Mouse (Mus musculus) lung, postnatal 36 days (tissue): ENCODE results near the gene Plcxd1.
A peak's percentile ranks its signal among the peaks of the same experiment; 100 is the strongest.
"Not testable (repeated sequence)": the region's sequence is repeated elsewhere in the genome, so short reads cannot be mapped to it uniquely, and the experiment has no call there.

Source experiments
- DNase-seq: peaks from one replicate; pipeline ENCODE4 v3.0.0; 2022; ENCODE audit warnings: mixed read lengths

The Plcxd1 gene

DNA sequence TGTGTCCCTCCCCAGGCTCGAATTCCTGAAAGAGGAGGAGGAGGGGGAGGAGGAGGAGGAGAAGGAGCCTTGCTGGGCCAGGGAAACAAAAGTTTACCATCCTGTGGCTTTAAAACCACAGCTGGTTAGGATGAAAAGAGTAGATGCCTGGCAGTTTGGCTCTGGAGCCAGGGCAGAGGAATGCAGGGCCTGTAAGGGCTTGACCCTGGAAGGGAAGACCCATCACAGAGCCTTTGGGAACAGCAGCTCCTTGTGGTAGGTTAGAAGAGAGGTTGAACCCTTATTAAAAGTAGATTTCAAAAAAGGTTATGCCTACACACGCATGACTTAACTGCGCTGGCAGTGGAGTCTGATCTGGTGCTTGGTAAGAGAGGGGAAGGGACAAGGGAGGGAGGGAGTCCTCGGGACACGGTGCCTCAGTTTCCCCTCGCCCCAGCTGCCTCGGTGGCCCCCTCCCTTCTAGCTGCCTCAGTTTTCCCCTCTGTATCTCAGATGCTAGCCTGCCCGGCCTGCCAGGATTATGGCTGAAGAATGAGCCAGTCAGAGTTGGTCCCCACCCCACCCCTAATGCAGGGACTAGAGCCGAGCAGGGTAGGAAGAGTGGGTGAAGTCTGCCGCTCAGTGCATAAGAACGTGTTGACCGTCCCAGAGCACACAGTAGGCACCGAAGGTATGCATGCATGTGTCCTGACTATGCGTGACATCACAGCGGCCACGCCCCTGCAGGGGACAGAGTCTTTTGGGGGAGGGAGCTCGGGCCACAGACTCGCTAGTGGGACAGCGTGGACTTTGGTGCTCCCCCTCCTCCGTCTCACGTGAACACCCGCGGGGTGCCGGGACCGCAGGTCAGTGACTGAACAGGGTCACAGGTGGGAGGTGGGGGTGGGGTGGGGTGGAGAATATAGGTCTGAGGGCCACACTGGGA, at the start of gene Plcxd1:
Gene Plcxd1 (plus strand): TSS at position 314 of the 925 bp plus-strand sequence.
- no peak for DNase-seq

- peak; percentile 94 for DNase-seq
These were observed 41.9 kb upstream of the Plcxd1 start for GRCm38 (mm10) chr5:110057637-110058408.

- not testable (repeated sequence) for DNase-seq
These were observed 27.4 kb upstream of the Plcxd1 start, which contains the start of gene Gm17655 for GRCm38 (mm10) chr5:110072413-110072812. Gm17655 (minus strand) TSS chr5:110072513.

DNA sequence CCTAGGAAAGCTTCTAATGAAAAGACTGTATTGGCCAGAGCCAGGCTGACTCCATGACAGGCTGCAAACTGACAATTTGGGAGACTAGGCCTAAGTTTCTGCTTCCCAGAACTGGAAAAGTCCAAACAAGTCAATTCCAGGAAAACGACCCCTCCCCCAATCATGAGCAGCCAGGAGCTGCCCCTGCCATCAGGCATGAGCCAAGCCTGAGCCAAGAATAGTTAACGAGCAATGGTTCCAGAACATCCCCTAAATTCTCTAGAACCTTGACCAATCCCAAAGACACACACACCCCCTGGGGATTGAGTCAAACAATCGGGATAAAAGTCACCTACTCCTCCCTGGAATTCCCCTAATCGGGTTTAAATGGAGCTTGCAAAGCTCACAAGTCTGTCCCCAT, 16.8 kb upstream of the Plcxd1 start:
- DNase-seq = no peak

- DNase-seq = no peak
These were observed 13.5 kb upstream of the Plcxd1 start for GRCm38 (mm10) chr5:110086161-110086866.

- no peak for DNase-seq
These were observed 8.2 kb upstream of the Plcxd1 start for GRCm38 (mm10) chr5:110091546-110091945.

GRCm38 (mm10) chr5:110094030-110094846, 5.5 kb upstream of the Plcxd1 start, which contains the start of gene Gm35315:
Gm35315 (minus strand) TSS chr5:110094420.
- peak; percentile 96 for DNase-seq

- DNase-seq = no peak
These were observed 4.9 kb upstream of the Plcxd1 start for GRCm38 (mm10) chr5:110094847-110095213.

GRCm38 (mm10) chr5:110098991-110099477, 735 bp upstream of the Plcxd1 start:
- DNase-seq = peak; percentile 63

- no peak for DNase-seq
These were observed 1.3 kb downstream of the Plcxd1 start for GRCm38 (mm10) chr5:110100921-110101631.

DNA sequence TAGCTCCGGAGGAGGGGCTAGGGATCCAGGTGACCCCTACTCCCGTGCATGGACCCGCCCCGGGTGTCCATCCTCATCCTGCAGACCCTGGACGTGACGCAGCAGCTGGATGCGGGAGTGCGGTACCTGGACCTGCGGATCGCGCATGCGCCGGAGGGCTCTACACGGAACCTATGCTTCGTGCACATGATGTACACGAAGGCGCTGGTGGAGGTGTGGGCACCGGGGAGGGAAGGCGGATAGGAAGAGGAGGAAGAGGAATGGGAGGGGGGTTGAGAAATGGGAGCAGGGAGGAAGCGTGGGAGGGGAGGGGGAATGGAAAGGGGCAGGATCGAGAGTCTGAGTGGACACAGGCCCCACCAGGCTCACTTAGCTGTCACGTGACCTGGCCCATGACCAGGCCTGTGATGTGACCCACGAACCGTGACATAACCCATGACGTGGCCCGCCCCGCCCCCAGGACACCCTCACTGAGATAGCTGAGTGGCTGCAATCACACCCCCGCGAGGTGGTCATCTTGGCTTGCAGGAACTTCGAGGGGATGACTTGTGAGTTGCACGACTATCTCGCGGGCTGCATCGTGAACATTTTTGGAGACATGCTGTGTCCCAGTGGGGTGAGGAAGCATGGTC, 2.1 kb downstream of the Plcxd1 start:
- DNase-seq = peak; percentile 35

DNA sequence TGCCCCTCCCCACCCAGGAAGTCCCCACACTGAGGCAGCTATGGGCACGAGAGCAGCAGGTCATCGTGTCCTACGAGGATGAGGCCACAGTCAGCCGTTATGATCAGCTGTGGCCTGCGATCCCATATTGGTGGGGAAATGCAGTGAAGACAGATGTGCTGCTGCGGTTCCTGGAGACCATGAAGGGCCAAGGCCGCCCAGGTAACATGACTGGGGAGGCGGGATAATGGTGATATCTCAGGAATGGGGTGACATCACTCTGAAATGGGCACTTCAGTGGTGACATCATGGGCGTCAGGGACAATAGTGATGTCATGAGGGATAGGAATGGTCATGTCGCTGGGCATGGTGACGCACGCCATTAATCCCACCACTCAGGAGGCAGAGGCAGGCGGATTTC, 2.7 kb downstream of the Plcxd1 start:
- no peak for DNase-seq

DNA sequence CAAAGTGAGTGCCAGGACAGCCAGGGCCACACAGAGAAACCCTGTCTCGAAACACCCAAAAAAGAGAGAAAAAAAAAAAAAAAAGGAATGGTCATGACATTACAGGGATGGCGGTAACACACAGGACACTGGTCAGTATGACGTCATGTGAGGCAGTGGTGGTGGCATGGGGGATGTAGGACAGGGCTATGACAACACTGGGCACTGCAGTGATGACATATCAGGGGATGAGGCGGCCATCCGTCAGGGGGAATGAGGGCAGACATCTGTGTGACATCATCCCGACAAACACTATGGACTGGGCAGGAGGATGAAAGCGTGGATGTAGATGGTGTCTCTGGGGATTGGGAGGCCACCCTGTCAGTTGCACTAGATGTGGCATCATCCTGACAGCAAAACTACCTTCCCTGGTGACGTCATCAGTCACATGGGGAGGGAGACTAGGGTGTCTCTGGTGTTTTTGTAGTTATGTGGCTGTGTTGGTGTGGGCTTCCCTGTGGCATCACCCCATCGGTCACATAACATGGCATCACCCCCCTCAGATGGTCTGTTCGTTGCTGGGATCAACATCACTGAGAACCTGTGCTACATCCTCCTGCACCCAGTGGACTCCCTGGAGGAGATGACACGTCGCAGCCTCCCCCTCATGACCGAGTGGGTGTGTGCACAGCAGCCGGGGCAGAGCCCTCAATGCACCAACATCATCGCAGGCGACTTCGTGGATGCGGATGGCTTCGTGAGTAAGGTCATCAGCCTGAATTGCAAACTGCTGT, 3.3 kb downstream of the Plcxd1 start:
- no peak for DNase-seq

DNA sequence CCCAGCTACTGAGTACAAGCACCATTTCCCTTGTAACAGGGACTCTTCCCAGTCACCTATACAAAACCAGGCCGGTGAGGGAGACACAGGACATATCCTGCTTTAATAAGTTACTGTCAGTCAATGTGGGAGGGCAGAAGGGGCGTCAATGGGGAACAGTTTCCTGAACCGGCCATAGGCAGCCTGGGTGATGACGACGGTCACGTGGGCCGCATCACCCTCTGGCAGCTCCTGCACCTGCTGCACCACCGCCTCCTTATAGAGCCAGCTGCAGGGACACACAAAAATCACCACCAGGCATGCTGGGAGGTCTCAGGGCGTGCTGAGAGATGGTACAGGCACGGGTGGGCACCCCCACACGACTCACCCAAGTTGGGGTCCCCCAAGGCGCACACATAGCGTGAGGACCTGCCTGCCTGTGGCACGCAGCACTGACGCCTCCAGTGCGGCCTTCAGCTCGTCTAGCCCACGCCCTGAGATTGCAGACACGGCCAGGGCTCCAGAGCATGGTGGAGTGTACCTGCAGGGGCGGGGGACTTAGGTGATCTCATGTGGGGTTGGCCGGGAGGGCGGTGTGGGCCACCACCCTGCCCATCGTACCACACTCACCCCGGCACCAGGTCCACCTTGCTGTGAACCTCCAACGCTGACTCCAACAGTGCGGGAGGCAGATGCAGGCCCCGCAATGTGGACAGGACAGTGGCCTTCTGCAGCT, 4.3 kb downstream of the Plcxd1 start:
- no peak for DNase-seq

GRCm38 (mm10) chr5:110104616-110105380, 5.0 kb downstream of the Plcxd1 start:
- DNase-seq = no peak

DNA sequence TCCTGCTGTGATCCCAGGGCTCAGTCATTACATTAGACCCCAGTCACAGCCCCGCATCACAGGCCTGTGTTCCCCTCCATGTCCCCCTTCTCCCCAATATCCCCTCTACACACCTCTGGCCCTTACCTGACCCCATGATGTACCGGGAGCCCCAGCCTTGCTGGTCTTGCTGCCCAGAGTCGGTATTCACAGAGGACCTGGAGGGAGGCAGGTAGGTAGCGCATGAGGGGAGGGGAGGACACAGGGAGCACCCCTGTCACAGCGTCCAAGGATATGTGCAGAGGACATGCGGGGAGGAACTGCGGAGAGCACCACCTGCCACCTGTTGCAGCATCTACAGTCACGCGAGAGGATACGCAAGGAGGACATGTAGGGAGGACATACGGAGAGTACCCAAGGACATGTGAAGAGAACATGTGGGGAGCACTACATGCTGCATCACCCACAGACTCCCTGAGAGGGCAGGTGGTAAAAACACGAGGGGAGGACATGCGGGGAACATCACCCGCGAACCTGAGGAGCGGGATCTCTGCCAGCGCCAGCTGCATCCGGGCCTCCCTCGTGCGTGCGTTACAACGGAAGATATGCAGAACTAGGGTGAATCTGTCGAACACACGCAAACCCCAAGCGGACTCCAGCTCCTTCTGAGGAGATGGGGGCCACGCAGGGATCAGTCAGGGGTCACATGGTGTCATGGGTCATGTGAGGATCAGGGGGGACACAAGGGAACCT, 6.5 kb downstream of the Plcxd1 start:
- DNase-seq = no peak

DNA sequence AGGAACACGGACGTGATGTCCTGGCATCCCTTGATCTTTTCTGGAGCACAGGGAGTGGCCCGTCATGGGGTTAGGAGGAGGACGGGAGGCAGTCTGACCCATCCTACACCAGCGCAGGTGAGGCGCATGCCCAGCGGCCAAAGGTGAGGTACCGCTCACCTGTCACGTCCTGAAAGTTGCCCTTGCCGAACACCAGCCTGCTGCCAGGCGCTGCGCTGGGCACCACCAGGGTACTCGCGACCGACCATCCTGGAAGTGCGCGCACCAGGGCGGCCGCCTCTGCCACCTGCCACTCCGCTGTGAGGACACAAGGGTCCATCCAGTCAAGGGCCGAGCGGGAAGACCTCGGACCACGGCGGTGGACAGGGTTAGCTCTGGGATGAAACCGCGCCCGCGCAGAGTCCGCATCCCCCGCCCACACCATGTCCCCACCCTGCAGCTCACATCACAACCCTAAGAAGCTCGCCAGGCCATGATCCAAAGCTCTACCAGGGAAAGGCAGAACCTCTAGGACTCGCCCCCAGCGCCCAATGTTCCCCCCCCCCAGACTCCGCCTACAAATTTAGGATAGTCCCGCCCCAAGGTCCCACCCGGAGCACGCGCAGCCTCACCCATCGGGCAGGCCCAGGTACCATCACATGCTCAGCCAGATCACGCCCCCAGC, 7.3 kb downstream of the Plcxd1 start:
- DNase-seq = no peak
